ENCODE assay signal across 25 mouse cellular contexts in the genomic region with DNA sequence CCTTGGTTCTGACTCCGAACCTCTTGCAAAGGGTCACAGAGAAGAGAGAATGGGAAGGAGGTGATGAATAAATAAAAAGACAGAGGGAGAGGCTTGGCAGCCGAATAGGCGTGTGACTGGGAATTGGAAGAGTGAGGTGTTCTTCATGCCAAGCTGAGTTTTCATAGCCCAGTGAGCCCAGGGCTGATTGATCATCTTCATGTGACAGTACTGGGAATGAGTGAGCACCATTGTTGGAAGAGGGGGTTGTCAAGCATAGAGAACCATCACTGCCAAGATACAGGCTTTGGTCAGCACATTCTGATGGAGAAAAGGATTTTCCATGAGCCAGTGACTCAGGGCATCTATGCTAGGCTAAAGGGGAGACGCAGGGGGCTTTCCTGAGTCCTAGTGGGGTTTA.
DNase-seq lines count a peak whose midpoint lies in the region; ATAC-seq and TF ChIP-seq lines count a peak whose summit lies in the region.
"Had no signal": no experiment of that assay in that cellular context is flagged by ENCODE, and none has a peak within 500 bp of the region (broad histone marks: within the 10 kb centered on the region; RNA-seq: fewer than 3 reads in every experiment).

No protein-coding gene starts in this region.

- no peak overlapping the region for H3K4me3 ChIP-seq in hindbrain, postnatal 0 days (ENCODE audit: low read length)
- H3K4me3 ChIP-seq in hindbrain, embryonic 10.5 days: no peak overlapping the region
- H3K4me3 ChIP-seq: embryonic facial prominence, embryonic 10.5 days; forebrain, embryonic 13.5 days; heart, embryonic 15.5 days; intestine, embryonic 15.5 days; kidney, embryonic 15.5 days; limb, embryonic 12.5 days; lung, embryonic 15.5 days; neural tube, embryonic 12.5 days; stomach, embryonic 15.5 days had no signal

- H3K4me2 ChIP-seq in hindbrain, postnatal 0 days (ENCODE audit: low read depth, low read length): no peak overlapping the region
- H3K4me2 ChIP-seq: forebrain, embryonic 13.5 days; heart, embryonic 15.5 days; intestine, embryonic 15.5 days; kidney, embryonic 15.5 days; limb, embryonic 12.5 days; lung, embryonic 15.5 days; midbrain, embryonic 11.5 days; neural tube, embryonic 12.5 days; stomach, embryonic 15.5 days had no signal

- no peaks in the 10 kb centered on the region for H3K36me3 ChIP-seq in hindbrain, postnatal 0 days (ENCODE audit: insufficient read depth, low read length)
- H3K36me3 ChIP-seq in hindbrain, embryonic 10.5 days: no peaks in the 10 kb centered on the region
- H3K36me3 ChIP-seq: embryonic facial prominence, embryonic 10.5 days; heart, embryonic 15.5 days; intestine, embryonic 15.5 days; kidney, embryonic 15.5 days; limb, embryonic 12.5 days; lung, embryonic 15.5 days; neural tube, embryonic 12.5 days; stomach, embryonic 15.5 days had no signal

- no peaks in the 10 kb centered on the region for H3K9me3 ChIP-seq in hindbrain, postnatal 0 days (ENCODE audit: low read length)
- H3K9me3 ChIP-seq in hindbrain, embryonic 10.5 days: no peaks in the 10 kb centered on the region
- H3K9me3 ChIP-seq: embryonic facial prominence, embryonic 10.5 days; forebrain, embryonic 13.5 days; heart, embryonic 15.5 days; intestine, embryonic 15.5 days; kidney, embryonic 15.5 days; limb, embryonic 12.5 days; lung, embryonic 15.5 days; neural tube, embryonic 12.5 days; stomach, embryonic 15.5 days had no signal

- H3K27ac ChIP-seq in hindbrain, postnatal 0 days: no peak overlapping the region
- no peak overlapping the region for H3K27ac ChIP-seq in hindbrain, embryonic 10.5 days
- H3K27ac ChIP-seq: embryonic facial prominence, embryonic 10.5 days; forebrain, embryonic 13.5 days; heart, embryonic 15.5 days; intestine, embryonic 15.5 days; kidney, embryonic 15.5 days; limb, embryonic 12.5 days; liver, embryonic 14.5 days; lung, embryonic 15.5 days; neural tube, embryonic 12.5 days; stomach, embryonic 15.5 days had no signal

- no peak overlapping the region for H3K9ac ChIP-seq in hindbrain, postnatal 0 days (replicated peaks; ENCODE audit: low read length)
- H3K9ac ChIP-seq: forebrain, embryonic 13.5 days; heart, embryonic 15.5 days; intestine, embryonic 15.5 days; kidney, embryonic 15.5 days; limb, embryonic 12.5 days; liver, embryonic 14.5 days; lung, embryonic 15.5 days; neural tube, embryonic 12.5 days; stomach, embryonic 15.5 days had no signal

- no peak for TF ChIP-seq CTCF in hindbrain, postnatal 0 days (IDR thresholded peaks at IDR 0.05; ENCODE audit: low read depth)

- no peaks in the 10 kb centered on the region for H3K27me3 ChIP-seq in hindbrain, postnatal 0 days (ENCODE audit: insufficient read depth, low read length)
- no peaks in the 10 kb centered on the region for H3K27me3 ChIP-seq in hindbrain, embryonic 10.5 days (ENCODE audit: insufficient read depth, poor library complexity, severe bottlenecking)
- H3K27me3 ChIP-seq: CH12.LX; forebrain, embryonic 13.5 days; heart, embryonic 15.5 days; intestine, embryonic 15.5 days; kidney, embryonic 15.5 days; limb, embryonic 12.5 days; lung, embryonic 15.5 days; neural tube, embryonic 12.5 days; stomach, embryonic 15.5 days had no signal

- no peak for ATAC-seq in cerebellum, adult (ENCODE audit: insufficient number of reproducible peaks, low FRiP score, low TSS enrichment)
- peak; percentile 51; the same call in 1 of the 2 replicates for ATAC-seq in hindbrain, postnatal 0 days
- ATAC-seq: forebrain, embryonic 13.5 days had no signal

- H3K4me1 ChIP-seq in hindbrain, postnatal 0 days (ENCODE audit: insufficient read depth, low read length): no peaks in the 10 kb centered on the region
- peaks cover 11% of the 10 kb centered on the region for H3K4me1 ChIP-seq in hindbrain, embryonic 10.5 days (replicated peaks)
- H3K4me1 ChIP-seq: intestine, embryonic 15.5 days; limb, embryonic 12.5 days; neural tube, embryonic 12.5 days; stomach, embryonic 15.5 days had no signal

- DNase-seq in cerebellum, postnatal 10 days: peak; percentile 79 to 82
- peak; percentile 53 for DNase-seq in hindbrain, postnatal 0 days (ENCODE audit: low spot score)
- no peak for DNase-seq in hindbrain, embryonic 10.5 days (ENCODE audit: low spot score)
- DNase-seq in lung, postnatal 10 days: peak; percentile 21
- DNase-seq in lung, postnatal 14 days: no peak
- peak; percentile 13 for DNase-seq in fibroblast of lung, adult 2 months (ENCODE audit: low read depth)
- DNase-seq: adrenal gland, postnatal 25 days; gastrocnemius, postnatal 25 days; kidney, postnatal 4 days; right cerebral cortex, postnatal 14 days; thymus, adult 18-20 months; thymus, postnatal 4 days had no signal

- WGBS in hindbrain, postnatal 0 days: 58% methylated on average over 4 of the region's 4 CpGs
- WGBS in hindbrain, embryonic 10.5 days: 76% methylated on average over 4 of the region's 4 CpGs

Comparison
In these comparisons a context has a peak if more than half of its experiments do, and no peak if none do; other contexts are left out.
1. DNase-seq: peak in cerebellum, postnatal 10 days (2 of 2), hindbrain, postnatal 0 days (single experiment), lung, postnatal 10 days (single experiment) and fibroblast of lung, adult 2 months (single experiment); none in hindbrain, embryonic 10.5 days (single experiment) and lung, postnatal 14 days (single experiment).